Comparison of ENCODE assay signal across 8 mouse cellular contexts in the genomic region with DNA sequence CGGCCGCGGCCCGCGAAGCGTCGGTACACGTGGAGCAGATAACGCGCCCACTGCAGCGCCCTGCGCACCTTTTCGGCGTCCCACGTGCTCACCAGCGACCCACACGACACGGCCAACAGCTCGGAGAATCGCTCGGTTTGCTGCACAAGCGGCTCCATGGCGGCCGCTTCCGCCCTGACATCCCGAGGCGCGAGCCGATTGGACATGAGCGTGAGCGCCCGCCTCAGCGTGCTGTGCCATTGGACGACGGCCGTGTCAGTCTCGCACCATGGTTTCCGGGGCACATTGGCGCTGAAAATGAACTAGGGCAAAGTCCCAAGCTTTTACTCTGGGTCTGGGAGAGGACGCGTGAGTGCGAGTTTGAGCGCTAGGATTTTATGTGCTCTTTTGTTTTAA. TPM values are rescaled to one million over a fixed set of nuclear protein-coding genes. Genes with fewer than 3 reads are reported as not detected.
DNase-seq lines count a peak whose midpoint lies in the region; ATAC-seq and TF ChIP-seq lines count a peak whose summit lies in the region.

A gene (minus strand): TSS at position 171 of the 396 bp plus-strand sequence.

- H3K4me3 ChIP-seq in forebrain, embryonic 10.5 days = peak within 1 kb of the TSS; percentile 72
- H3K4me3 ChIP-seq in heart, embryonic 15.5 days = peak within 1 kb of the TSS; percentile 87
- H3K4me3 ChIP-seq in liver, embryonic 14.5 days (ENCODE audit: insufficient read depth in 1 of 2, low read depth in 2 of 2, low read length in 2 of 2) = peak within 1 kb of the TSS; percentile 75 to 87
- H3K4me3 ChIP-seq in neural tube, embryonic 11.5 days (ENCODE audit: low read depth, low read length) = peak within 1 kb of the TSS; percentile 76
- peak within 1 kb of the TSS; percentile 75 for H3K4me3 ChIP-seq in stomach, postnatal 0 days (ENCODE audit: low read depth, low read length)

- no peak for TF ChIP-seq CTCF in liver, embryonic 14.5 days (IDR thresholded peaks at IDR 0.05; ENCODE audit: low read depth)
- no peak; the same call in 1 of the 2 replicates for TF ChIP-seq CTCF in stomach, postnatal 0 days (IDR thresholded peaks at IDR 0.05; ENCODE audit: low read depth)

- peak within 1 kb of the TSS; percentile 79 for H3K9ac ChIP-seq in heart, embryonic 15.5 days
- peak within 1 kb of the TSS; percentile 95 for H3K9ac ChIP-seq in liver, embryonic 14.5 days (replicated peaks)
- H3K9ac ChIP-seq in neural tube, embryonic 11.5 days (ENCODE audit: low read length) = peak within 1 kb of the TSS; percentile 95
- peak within 1 kb of the TSS; percentile 84 for H3K9ac ChIP-seq in stomach, postnatal 0 days (ENCODE audit: low read length)

- H3K4me2 ChIP-seq in heart, embryonic 15.5 days = peak within 1 kb of the TSS; percentile 94
- peak within 1 kb of the TSS; percentile 83 for H3K4me2 ChIP-seq in liver, embryonic 14.5 days (ENCODE audit: low read depth)
- H3K4me2 ChIP-seq in neural tube, embryonic 11.5 days (ENCODE audit: low read depth) = peak within 1 kb of the TSS; percentile 66
- H3K4me2 ChIP-seq in stomach, postnatal 0 days (replicated peaks; ENCODE audit: low read depth) = peak within 1 kb of the TSS; percentile 66

- H3K9me3 ChIP-seq in forebrain, embryonic 10.5 days = peaks cover 2% of the 10 kb centered on the region; the same call in 1 of the 2 replicates
- H3K9me3 ChIP-seq in heart, embryonic 15.5 days (replicated peaks) = no peaks in the 10 kb centered on the region
- H3K9me3 ChIP-seq in liver, embryonic 14.5 days (ENCODE audit: control insufficient read depth, low read length) = no peaks in the 10 kb centered on the region
- no peaks in the 10 kb centered on the region for H3K9me3 ChIP-seq in neural tube, embryonic 11.5 days (ENCODE audit: control insufficient read depth, low read length)
- H3K9me3 ChIP-seq in stomach, postnatal 0 days (ENCODE audit: control insufficient read depth, low read length) = no peaks in the 10 kb centered on the region

- H3K27ac ChIP-seq in forebrain, embryonic 10.5 days = peak within 1 kb of the TSS; percentile 98
- H3K27ac ChIP-seq in heart, embryonic 15.5 days = peak within 1 kb of the TSS; percentile 98
- H3K27ac ChIP-seq in liver, embryonic 14.5 days = peak within 1 kb of the TSS; percentile 80
- peak within 1 kb of the TSS; percentile 98 for H3K27ac ChIP-seq in neural tube, embryonic 11.5 days (ENCODE audit: low read depth, low read length)
- peak within 1 kb of the TSS; percentile 96 for H3K27ac ChIP-seq in stomach, postnatal 0 days (replicated peaks)

- peak; percentile 93 to 94 for DNase-seq in CD8-positive naive resting alpha-beta T cell, adult 2 months (ENCODE audit: low read depth in 2 of 2, low spot score in 2 of 2)
- peak; percentile 83 for DNase-seq in c-Kit-positive CD71-negative TER-119-negative erythroid progenitor cells, embryonic 14.5 days (ENCODE audit: low read depth)
- peak; percentile 93 for DNase-seq in forebrain, embryonic 10.5 days (ENCODE audit: extremely low spot score, low spot score)
- DNase-seq in kidney, postnatal 25 days = peak; percentile 99
- peak; percentile 87 to 92 (median 92) for DNase-seq in liver, embryonic 14.5 days (ENCODE audit: low read depth in 3 of 3, low spot score in 3 of 3)
- DNase-seq in neural tube, embryonic 11.5 days (ENCODE audit: low spot score) = peak; percentile 98
- DNase-seq in stomach, postnatal 0 days (ENCODE audit: low spot score) = peak; percentile 96

- peaks cover 20% of the 10 kb centered on the region for H3K4me1 ChIP-seq in forebrain, embryonic 10.5 days
- H3K4me1 ChIP-seq in heart, embryonic 15.5 days (replicated peaks) = peaks cover 13% of the 10 kb centered on the region
- peaks cover 17 to 20% of the 10 kb centered on the region in 2 experiments for H3K4me1 ChIP-seq in liver, embryonic 14.5 days (replicated peaks; ENCODE audit: control insufficient read depth in 2 of 2, insufficient read depth in 2 of 2, low read length in 1 of 2)
- H3K4me1 ChIP-seq in neural tube, embryonic 11.5 days (ENCODE audit: control insufficient read depth, insufficient read depth, low read length) = peaks cover 7% of the 10 kb centered on the region; the same call in 1 of the 2 replicates
- H3K4me1 ChIP-seq in stomach, postnatal 0 days (replicated peaks; ENCODE audit: control insufficient read depth, insufficient read depth) = peaks cover 4% of the 10 kb centered on the region; the same call in 1 of the 2 replicates

- peaks cover 55% of the 10 kb centered on the region for H3K36me3 ChIP-seq in forebrain, embryonic 10.5 days (replicated peaks)
- H3K36me3 ChIP-seq in heart, embryonic 15.5 days = no peaks in the 10 kb centered on the region; the same call in none of the 2 replicates
- H3K36me3 ChIP-seq in liver, embryonic 14.5 days (replicated peaks; ENCODE audit: control insufficient read depth, insufficient read depth, low read depth) = peaks cover 10% of the 10 kb centered on the region
- no peaks in the 10 kb centered on the region for H3K36me3 ChIP-seq in neural tube, embryonic 11.5 days (ENCODE audit: control insufficient read depth, insufficient read depth, low read length)
- no peaks in the 10 kb centered on the region for H3K36me3 ChIP-seq in stomach, postnatal 0 days (ENCODE audit: control insufficient read depth, insufficient read depth, low read length)

- ATAC-seq in heart, embryonic 15.5 days (replicated peaks; ENCODE audit: insufficient number of reproducible peaks, insufficient read depth, low FRiP score, low read depth) = peak; percentile 98
- peak; percentile 96 for ATAC-seq in liver, embryonic 14.5 days (ENCODE audit: insufficient read depth)
- ATAC-seq in neural tube, embryonic 11.5 days (ENCODE audit: insufficient read depth, low FRiP score, low TSS enrichment) = peak; percentile 99
- ATAC-seq in stomach, postnatal 0 days (ENCODE audit: low FRiP score, low TSS enrichment) = peak; percentile 99

- under 1% methylated on average over 43 of the region's 43 CpGs for WGBS in forebrain, embryonic 10.5 days
- under 1% methylated on average over 43 of the region's 43 CpGs for WGBS in heart, embryonic 15.5 days
- under 1% methylated on average over 43 of the region's 43 CpGs for WGBS in liver, embryonic 14.5 days (ENCODE audit: insufficient replicate concordance)
- WGBS in neural tube, embryonic 11.5 days = under 1% methylated on average over 43 of the region's 43 CpGs
- WGBS in stomach, postnatal 0 days = 0% methylated on average over 43 of the region's 43 CpGs

- H3K27me3 ChIP-seq in forebrain, embryonic 10.5 days (ENCODE audit: poor library complexity, severe bottlenecking) = no peaks in the 10 kb centered on the region
- H3K27me3 ChIP-seq in heart, embryonic 15.5 days = no peaks in the 10 kb centered on the region
- no peaks in the 10 kb centered on the region for H3K27me3 ChIP-seq in liver, embryonic 14.5 days (ENCODE audit: control insufficient read depth, insufficient read depth, low read length)
- no peaks in the 10 kb centered on the region for H3K27me3 ChIP-seq in neural tube, embryonic 11.5 days (ENCODE audit: control insufficient read depth, insufficient read depth, low read length)
- no peaks in the 10 kb centered on the region for H3K27me3 ChIP-seq in stomach, postnatal 0 days (ENCODE audit: control insufficient read depth, insufficient read depth, low read length)

- TF ChIP-seq EP300 in liver, embryonic 14.5 days (IDR thresholded peaks at IDR 0.05; ENCODE audit: low read depth) = no peak
- no peak for TF ChIP-seq EP300 in stomach, postnatal 0 days (optimal IDR thresholded peaks at IDR 0.05)

RNA-seq across cellular contexts. Expression of the gene that starts here (rescaled TPM):
- polyA plus RNA-seq in forebrain, embryonic 10.5 days (2016; fragmentation: Nextera tagmentation; extraction: Ambion mirVana) = 6.6 and 6.9 TPM in 2 replicates
- polyA plus RNA-seq in heart, embryonic 15.5 days (2015; fragmentation: Nextera tagmentation; extraction: Ambion mirVana) = 5.3 and 6.6 TPM in 2 replicates
- 5.1 and 7.2 TPM in 2 replicates for polyA plus RNA-seq in liver, embryonic 14.5 days (2012; rRNA removed)
- 6.8 and 7.2 TPM in 2 replicates for polyA plus RNA-seq in liver, embryonic 14.5 days (2014; fragmentation: Nextera tagmentation; extraction: Ambion mirVana)
- polyA plus RNA-seq in neural tube, embryonic 11.5 days (2014; fragmentation: Nextera tagmentation; extraction: Ambion mirVana) = 14.7 and 17.3 TPM in 2 replicates
- polyA plus RNA-seq in stomach, postnatal 0 days (2015; fragmentation: Nextera tagmentation; extraction: Ambion mirVana) = 4.6 and 5.3 TPM in 2 replicates

Comparison
In these comparisons a context has a peak if more than half of its experiments do, and no peak if none do; other contexts are left out.
1. Peak in every context shown above with its lines: DNase-seq, ATAC-seq, H3K4me3 ChIP-seq and H3K27ac ChIP-seq.